9 mouse cellular contexts compared by ENCODE assay signal in the genomic region with DNA sequence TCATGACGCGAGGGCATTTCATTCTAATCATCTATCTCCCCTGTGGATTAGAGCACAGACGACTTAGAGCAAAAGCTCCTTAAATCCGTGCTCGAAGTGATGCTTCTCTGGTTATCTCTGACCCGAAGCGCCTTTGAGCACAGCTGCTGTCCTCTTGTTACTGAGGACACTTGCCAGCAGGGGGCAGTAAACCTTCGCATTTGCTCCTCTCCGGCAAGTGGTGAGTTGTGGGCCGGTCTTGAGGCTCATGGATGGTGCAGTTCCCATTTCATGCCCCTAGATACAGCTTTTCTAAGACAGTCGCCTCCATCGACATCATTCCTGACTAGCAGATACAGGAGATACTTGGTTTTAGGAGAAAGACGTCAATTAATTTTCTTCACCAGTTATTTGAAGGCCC. TPM values are rescaled to one million over a fixed set of nuclear protein-coding genes. Genes with fewer than 3 reads are reported as not detected.
DNase-seq lines count a peak whose midpoint lies in the region; ATAC-seq and TF ChIP-seq lines count a peak whose summit lies in the region.
"Had no signal": no experiment of that assay in that cellular context is flagged by ENCODE, and none has a peak within 500 bp of the region (broad histone marks: within the 10 kb centered on the region; RNA-seq: fewer than 3 reads in every experiment).

No protein-coding gene starts in this region.

- no peak overlapping the region for H3K4me3 ChIP-seq in kidney, postnatal 0 days (replicated peaks; ENCODE audit: low read depth, low read length)
- H3K4me3 ChIP-seq in liver, embryonic 11.5 days (ENCODE audit: low read depth, low read length) = no peak overlapping the region
- H3K4me3 ChIP-seq in neural tube, embryonic 15.5 days (replicated peaks) = no peak overlapping the region
- H3K4me3 ChIP-seq: embryonic facial prominence, embryonic 13.5 days had no signal

- no peaks in the 10 kb centered on the region for H3K4me1 ChIP-seq in kidney, postnatal 0 days (replicated peaks; ENCODE audit: insufficient read depth, low read length)
- H3K4me1 ChIP-seq in liver, embryonic 11.5 days (replicated peaks; ENCODE audit: control insufficient read depth, insufficient read depth, low read length) = no peaks in the 10 kb centered on the region
- H3K4me1 ChIP-seq in neural tube, embryonic 15.5 days = 0 out of 2 replicates have a peak, but pooled peaks cover 3% of the 10 kb centered on the region
- H3K4me1 ChIP-seq: embryonic facial prominence, embryonic 13.5 days had no signal

- H3K9me3 ChIP-seq in kidney, postnatal 0 days (replicated peaks; ENCODE audit: low read length) = no peaks in the 10 kb centered on the region
- H3K9me3 ChIP-seq in liver, embryonic 11.5 days (ENCODE audit: control insufficient read depth, low read length) = no peaks in the 10 kb centered on the region
- no peaks in the 10 kb centered on the region for H3K9me3 ChIP-seq in neural tube, embryonic 15.5 days (replicated peaks)
- H3K9me3 ChIP-seq: embryonic facial prominence, embryonic 13.5 days had no signal

- H3K27me3 ChIP-seq in kidney, postnatal 0 days (ENCODE audit: insufficient read depth, low read length) = no peaks in the 10 kb centered on the region
- H3K27me3 ChIP-seq in liver, embryonic 11.5 days (replicated peaks; ENCODE audit: control insufficient read depth, insufficient read depth, low read length) = no peaks in the 10 kb centered on the region
- no peaks in the 10 kb centered on the region for H3K27me3 ChIP-seq in neural tube, embryonic 15.5 days (replicated peaks)
- H3K27me3 ChIP-seq: embryonic facial prominence, embryonic 13.5 days had no signal

- no peak overlapping the region for H3K9ac ChIP-seq in kidney, postnatal 0 days (ENCODE audit: low read depth, low read length)
- H3K9ac ChIP-seq in liver, embryonic 11.5 days (ENCODE audit: low read depth, low read length) = no peak overlapping the region
- H3K9ac ChIP-seq in neural tube, embryonic 15.5 days (replicated peaks) = no peak overlapping the region
- H3K9ac ChIP-seq: embryonic facial prominence, embryonic 13.5 days had no signal

- DNase-seq in 3134 (ENCODE audit: extremely low read depth, insufficient read length, low spot score) (peak; percentile 5), WW6 (ENCODE audit: low read depth, low spot score) (peak; percentile 47)
- peak; percentile 71 to 74 for DNase-seq in cerebellum, postnatal 36 days
- peak; percentile 20 to 41 for DNase-seq in gastrocnemius, adult 8-10 months (ENCODE audit: low spot score in 2 of 2)
- peak; percentile 69 for DNase-seq in kidney, postnatal 0 days (ENCODE audit: low spot score)
- peak; percentile 47 for DNase-seq in liver, embryonic 11.5 days (ENCODE audit: low spot score)
- DNase-seq in thymus, postnatal 14 days = peak; percentile 76

- H3K27ac ChIP-seq in kidney, postnatal 0 days = no peak overlapping the region
- no peak overlapping the region for H3K27ac ChIP-seq in liver, embryonic 11.5 days (ENCODE audit: low read depth, low read length)
- H3K27ac ChIP-seq in neural tube, embryonic 15.5 days (replicated peaks) = no peak overlapping the region
- H3K27ac ChIP-seq: embryonic facial prominence, embryonic 13.5 days had no signal

- WGBS in kidney, postnatal 0 days = 31% methylated on average over 13 of the region's 13 CpGs
- 26% methylated on average over 13 of the region's 13 CpGs for WGBS in liver, embryonic 11.5 days
- 24% methylated on average over 13 of the region's 13 CpGs for WGBS in neural tube, embryonic 15.5 days

- peak; percentile 88 for TF ChIP-seq CTCF in kidney, postnatal 0 days (IDR thresholded peaks at IDR 0.05; ENCODE audit: low read depth)

- no peak; the same call in 1 of the 2 replicates for ATAC-seq in kidney, postnatal 0 days (replicated peaks; ENCODE audit: low FRiP score, low read depth)
- ATAC-seq in liver, embryonic 11.5 days (replicated peaks; ENCODE audit: low FRiP score) = no peak
- ATAC-seq in neural tube, embryonic 15.5 days (ENCODE audit: low FRiP score) = peak; percentile 57

- no peak overlapping the region for H3K4me2 ChIP-seq in kidney, postnatal 0 days (ENCODE audit: low read length)
- no peak overlapping the region for H3K4me2 ChIP-seq in liver, embryonic 11.5 days
- no peak overlapping the region for H3K4me2 ChIP-seq in neural tube, embryonic 15.5 days
- H3K4me2 ChIP-seq: embryonic facial prominence, embryonic 13.5 days had no signal

- no peaks in the 10 kb centered on the region for H3K36me3 ChIP-seq in kidney, postnatal 0 days (ENCODE audit: insufficient read depth, low read length)
- no peaks in the 10 kb centered on the region for H3K36me3 ChIP-seq in liver, embryonic 11.5 days (ENCODE audit: control insufficient read depth, insufficient read depth, low read length)
- H3K36me3 ChIP-seq in neural tube, embryonic 15.5 days = no peaks in the 10 kb centered on the region
- H3K36me3 ChIP-seq: embryonic facial prominence, embryonic 13.5 days had no signal

RNA-seq across cellular contexts. Expression of a gene that starts 16.8 kb away (rescaled TPM):
- total RNA-seq in gastrocnemius, adult 8-10 months (2022) = not detected
- not detected in 2 replicates for polyA plus RNA-seq in kidney, postnatal 0 days (2015; fragmentation: Nextera tagmentation; extraction: Ambion mirVana)
- not detected in 2 replicates for polyA plus RNA-seq in liver, embryonic 11.5 days (2014; fragmentation: Nextera tagmentation; extraction: Ambion mirVana)
- not detected in 2 replicates for polyA plus RNA-seq in neural tube, embryonic 15.5 days (2015; fragmentation: Nextera tagmentation; extraction: Ambion mirVana)
- polyA plus RNA-seq: embryonic facial prominence, embryonic 13.5 days had no signal

Comparison
In these comparisons a context has a peak if more than half of its experiments do, and no peak if none do; other contexts are left out.
1. DNase-seq: peak in every context shown above with its lines; median percentile 76 in thymus, postnatal 14 days; 72 in cerebellum, postnatal 36 days; 69 in kidney, postnatal 0 days; 47 in WW6; 47 in liver, embryonic 11.5 days; 30 in gastrocnemius, adult 8-10 months; 5 in 3134.